Mouse (Mus musculus) CH12.LX (cell line): ENCODE results near the gene Il31ra.

ENCODE experiments used
- CTCF ChIP-seq, 2 experiments: IDR thresholded peaks in 1 of 2; conservative IDR thresholded peaks in 1 of 2; 2 replicates each; pipeline ENCODE4 v1.5.1; 2011 to 2012; ENCODE audit warnings: low read depth in 2 of 2, low read length in 2 of 2, improper control_type of control experiment in 1 of 2, inconsistent platforms in 1 of 2, mild to moderate bottlenecking in 1 of 2, moderate library complexity in 1 of 2
- EP300 ChIP-seq: IDR thresholded peaks from 2 replicates; pipeline ENCODE4 v1.6.1; 2011; ENCODE audit warnings: low read length, improper control_type of control experiment
- POLR2A ChIP-seq: IDR thresholded peaks from 2 replicates; pipeline ENCODE4 v1.6.1; 2011; ENCODE audit warnings: low read depth, mild to moderate bottlenecking, improper control_type of control experiment, low read length
- TBP ChIP-seq: conservative IDR thresholded peaks from 2 replicates; pipeline ENCODE4 v1.6.1; 2011; ENCODE audit warnings: low read depth, low read length, improper control_type of control experiment
- ZNF384 ChIP-seq: IDR thresholded peaks from 2 replicates; pipeline ENCODE4 v1.6.1; 2012; ENCODE audit warnings: low read depth, low read length, improper control_type of control experiment, inconsistent platforms

GRCm38 (mm10) chr13:112472401-112473023, 121.6 kb downstream of the Il31ra start:
- TF ChIP-seq CTCF (conservative IDR thresholded peaks at IDR 0.05 in 1 of 2, IDR thresholded peaks at IDR 0.05 in 1 of 2; ENCODE audit: low read depth in 2 of 2, low read length in 2 of 2), result no peak
- TF ChIP-seq ZNF384, result no peak
- no peak for TF ChIP-seq POLR2A
- no peak for TF ChIP-seq EP300
- TF ChIP-seq TBP, result no peak
